Mouse (Mus musculus) common myeloid progenitor, adult 5-6 weeks (primary cell): ENCODE results near the gene Cdipt. TPM values are rescaled to one million over a fixed set of nuclear protein-coding genes. Genes with fewer than 3 reads are reported as not detected.

Source experiments
- ATAC-seq: replicated peaks from 2 replicates; pipeline ENCODE4 v1.8.0; 2016; ENCODE audit warnings: low read depth, mild to moderate bottlenecking, moderate TSS enrichment, inconsistent platforms; ENCODE audit not compliant: poor library complexity, severe bottlenecking
- total RNA-seq: library from RNA; stranded (forward); fragments of 200-1000, 187-1606 nt; gene quantifications from 2 replicates; pipeline ENCODE4 v1.2.3, GENCODE M21; 2017

The Cdipt gene
- 33.7 and 60.5 TPM in 2 replicates for total RNA-seq

- ATAC-seq: no peak
Observed at GRCm38 (mm10) chr7:126975893-126975949, at the start of gene Cdipt. Cdipt (plus strand) TSS chr7:126975914.

- ATAC-seq: peak; percentile 24; the same call in 1 of the 2 replicates
Observed at GRCm38 (mm10) chr7:126926299-126926698, 49.4 kb upstream of the Cdipt start.

DNA sequence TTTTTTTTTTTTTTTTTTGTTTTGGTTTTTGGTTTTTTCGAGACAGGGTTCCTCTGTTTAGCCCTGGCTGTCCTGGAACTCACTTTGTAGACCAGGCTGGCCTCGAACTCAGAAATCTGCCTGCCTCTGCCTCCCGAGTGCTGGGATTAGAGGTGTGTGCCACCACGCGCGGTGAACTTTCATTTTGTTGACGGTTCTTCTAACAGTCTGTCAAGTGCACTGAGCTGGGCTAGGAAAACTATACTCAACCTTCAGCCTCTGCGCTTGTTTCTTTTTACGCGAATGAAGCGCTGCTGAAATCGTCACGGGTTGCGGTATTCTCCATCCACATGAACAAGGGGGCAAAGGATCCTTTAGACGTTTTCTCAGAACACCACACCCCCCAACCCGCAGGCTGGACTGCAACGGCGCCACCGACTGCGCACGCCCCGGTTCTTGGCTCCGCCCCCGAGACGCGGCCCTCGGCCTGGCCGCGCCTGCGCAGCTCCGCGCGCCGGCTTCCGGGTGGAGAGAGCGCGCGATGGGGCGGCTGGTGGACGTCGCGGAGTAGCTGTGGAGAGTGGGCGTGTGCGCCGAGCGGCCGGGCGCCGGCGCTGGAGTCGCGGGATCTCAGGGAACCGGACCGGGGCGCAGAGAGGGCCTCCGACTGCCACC lies 47.2 kb upstream of the Cdipt start, which contains the start of gene Kctd13:
Gene Kctd13 (plus strand): TSS at position 496 of the 654 bp plus-strand sequence.
- peak; percentile 85 for ATAC-seq

DNA sequence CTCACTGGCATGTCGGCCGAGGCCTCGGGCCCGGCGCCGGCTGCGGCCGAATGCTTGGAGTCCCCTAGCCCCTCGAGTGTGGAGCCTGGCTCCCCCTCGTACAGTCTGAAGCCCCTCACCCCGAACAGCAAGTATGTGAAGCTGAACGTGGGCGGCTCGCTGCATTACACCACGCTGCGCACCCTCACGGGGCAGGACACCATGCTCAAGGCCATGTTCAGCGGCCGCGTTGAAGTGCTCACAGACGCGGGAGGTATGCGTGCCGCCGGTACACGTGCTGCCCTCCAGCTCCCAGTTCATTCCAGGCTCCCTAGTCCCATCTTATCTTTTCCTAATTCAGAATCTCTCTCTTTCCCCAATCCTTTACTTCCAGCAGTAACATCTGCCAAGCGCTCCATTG lies 46.7 kb upstream of the Cdipt start:
- peak; percentile 10; the same call in 1 of the 2 replicates for ATAC-seq

DNA sequence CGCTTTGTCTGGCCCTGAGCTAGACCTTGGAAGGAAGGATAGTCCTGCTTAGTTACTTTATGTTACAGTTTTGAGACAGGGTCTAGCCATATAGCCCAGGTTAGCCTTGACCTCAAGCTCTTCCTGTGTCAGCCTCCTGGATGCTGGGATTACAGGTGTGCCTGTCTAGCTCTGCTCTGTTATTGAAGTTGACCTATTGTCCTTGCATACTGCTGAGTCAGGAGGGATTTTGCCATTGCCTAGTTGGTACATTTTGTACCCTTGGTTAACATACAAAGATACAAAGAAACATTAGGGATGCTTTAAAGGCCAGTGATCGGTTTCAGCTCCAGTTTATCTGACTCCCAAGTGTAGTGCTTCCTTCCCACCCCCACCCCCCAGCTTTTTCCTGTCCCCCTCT lies 43.1 kb upstream of the Cdipt start:
- no peak for ATAC-seq

DNA sequence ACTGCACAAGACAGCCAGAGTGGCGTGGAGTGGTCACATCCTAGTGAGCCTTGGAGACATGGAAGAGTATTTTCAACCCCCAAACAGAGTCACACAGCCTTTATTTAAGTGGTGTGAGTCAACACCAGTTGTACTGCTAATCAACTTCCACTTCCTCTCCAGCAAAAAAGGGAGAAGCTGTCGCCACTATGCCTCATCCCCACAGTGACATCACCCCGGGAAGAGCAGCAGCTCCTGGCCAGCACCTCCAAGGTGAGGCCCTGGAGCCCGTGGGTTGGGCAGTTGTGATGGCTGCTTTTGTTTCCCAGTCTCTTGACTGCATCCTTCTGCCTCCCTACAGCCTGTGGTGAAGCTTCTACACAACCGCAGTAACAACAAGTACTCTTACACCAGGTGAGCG lies 34.5 kb upstream of the Cdipt start:
- no peak for ATAC-seq

DNA sequence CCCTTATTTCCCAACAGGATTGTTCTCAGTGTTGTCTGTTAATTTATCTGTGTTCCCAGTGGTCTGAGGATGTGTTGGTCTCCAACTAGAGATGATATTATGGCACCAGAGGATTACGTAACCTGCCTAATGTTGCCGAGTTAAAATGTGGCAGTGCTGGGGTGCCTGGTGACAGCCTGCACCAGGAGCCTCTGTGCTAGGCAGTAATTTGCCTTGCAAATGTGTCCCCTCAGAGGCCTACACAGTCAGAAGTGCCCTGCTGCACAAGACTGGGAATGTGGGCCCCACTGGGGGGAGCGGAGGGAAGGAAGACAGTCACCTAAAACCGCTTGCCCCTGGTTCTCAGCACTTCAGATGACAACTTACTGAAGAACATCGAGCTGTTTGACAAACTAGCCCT lies 33.9 kb upstream of the Cdipt start:
- ATAC-seq: no peak

- peak; percentile 46; the same call in 1 of the 2 replicates for ATAC-seq
Observed at GRCm38 (mm10) chr7:126946530-126946929, 29.2 kb upstream of the Cdipt start.

DNA sequence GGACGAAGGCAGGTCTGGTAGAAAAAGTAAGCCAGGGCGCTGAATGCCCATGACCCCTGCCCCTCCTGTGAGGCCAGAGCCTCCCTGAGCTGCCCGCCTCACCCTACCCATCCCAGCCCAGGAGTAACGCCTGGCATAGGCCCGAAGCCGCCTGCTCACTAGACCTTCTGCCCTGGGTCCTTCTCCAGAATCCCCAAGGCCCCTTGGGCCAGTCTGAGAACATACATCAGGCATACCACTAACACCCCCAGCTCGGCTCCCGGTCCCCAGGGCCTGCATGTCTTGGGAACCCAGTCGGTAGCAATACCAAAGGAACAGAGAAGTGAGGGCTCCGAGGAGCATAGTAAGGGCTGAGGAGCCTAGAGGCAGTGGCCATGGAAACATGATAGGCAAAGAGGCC lies 27.1 kb upstream of the Cdipt start:
- ATAC-seq: no peak

DNA sequence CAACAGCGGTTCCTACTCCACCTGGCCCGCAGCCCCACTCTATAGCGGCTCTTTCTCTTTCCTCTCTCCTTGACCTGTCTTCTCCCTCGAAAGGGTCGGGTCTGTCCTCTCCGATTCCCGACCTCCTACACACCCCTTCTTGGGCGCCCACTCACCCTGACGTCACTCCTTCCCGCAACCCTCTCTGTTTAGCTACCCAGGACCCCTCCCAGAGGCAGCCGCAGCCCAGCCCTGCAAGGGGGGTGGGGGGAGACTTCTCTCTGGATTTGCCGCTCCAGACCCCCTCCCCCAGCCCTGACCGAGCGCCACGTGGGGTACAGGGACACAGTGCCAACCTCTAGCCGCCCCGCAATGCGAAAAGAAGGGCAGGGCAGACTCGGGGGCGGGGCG lies 26.3 kb upstream of the Cdipt start, which contains the start of gene Asphd1:
Gene Asphd1 (minus strand): TSS at position 180 of the 390 bp plus-strand sequence.
- ATAC-seq: no peak

DNA sequence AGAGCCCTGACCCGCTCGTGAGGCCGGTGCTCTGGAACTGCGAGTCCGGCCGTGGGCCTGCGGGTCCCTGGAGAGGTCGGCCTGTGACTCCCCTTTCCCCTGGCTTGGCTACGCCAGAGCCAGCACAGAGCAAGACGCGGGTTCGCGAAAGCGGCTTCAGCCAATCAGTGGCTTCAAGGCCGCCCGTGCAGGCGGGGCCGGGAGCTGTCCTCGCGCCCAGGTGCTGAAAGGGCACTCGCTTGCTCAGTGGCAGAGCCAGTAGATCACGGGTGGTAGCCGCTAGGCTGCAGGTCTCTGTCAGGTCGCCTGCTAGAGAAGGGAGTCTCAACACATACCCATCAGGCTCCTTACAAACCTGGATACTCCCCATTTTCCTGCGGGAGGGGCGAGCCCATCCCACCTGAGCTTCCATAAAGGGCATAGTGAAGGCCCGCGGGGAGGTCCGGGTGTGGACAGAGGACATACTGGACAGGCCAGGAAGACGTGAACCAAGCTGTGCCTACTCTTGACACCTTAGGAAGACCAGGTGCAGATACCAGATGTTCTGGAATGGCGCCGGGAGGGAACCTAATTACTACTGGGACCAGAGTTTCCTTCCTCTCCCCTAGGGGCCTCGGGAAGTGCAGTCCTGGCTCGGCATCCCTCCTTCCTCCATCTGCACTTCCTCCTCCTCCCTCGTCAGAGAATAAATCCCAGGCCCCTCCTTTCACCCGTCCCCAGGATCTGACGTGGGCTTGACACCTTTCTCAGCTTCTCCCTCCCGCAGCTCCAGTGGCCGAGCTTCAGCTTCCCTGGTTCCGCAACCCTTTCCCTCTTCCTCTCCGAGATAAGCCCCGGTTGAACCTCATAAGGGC lies 25.7 kb upstream of the Cdipt start, which contains the start of gene Sez6l2:
Gene Sez6l2 (plus strand): TSS at position 771 of the 854 bp plus-strand sequence.
- peak; percentile 87 for ATAC-seq

- no peak for ATAC-seq
Observed at GRCm38 (mm10) chr7:126950647-126951615, 24.8 kb upstream of the Cdipt start.

GRCm38 (mm10) chr7:126951741-126952140 lies 24.0 kb upstream of the Cdipt start:
- no peak for ATAC-seq

- ATAC-seq: no peak
Observed at GRCm38 (mm10) chr7:126952646-126953045, 23.1 kb upstream of the Cdipt start.

GRCm38 (mm10) chr7:126955125-126955524 lies 20.6 kb upstream of the Cdipt start:
- no peak for ATAC-seq

DNA sequence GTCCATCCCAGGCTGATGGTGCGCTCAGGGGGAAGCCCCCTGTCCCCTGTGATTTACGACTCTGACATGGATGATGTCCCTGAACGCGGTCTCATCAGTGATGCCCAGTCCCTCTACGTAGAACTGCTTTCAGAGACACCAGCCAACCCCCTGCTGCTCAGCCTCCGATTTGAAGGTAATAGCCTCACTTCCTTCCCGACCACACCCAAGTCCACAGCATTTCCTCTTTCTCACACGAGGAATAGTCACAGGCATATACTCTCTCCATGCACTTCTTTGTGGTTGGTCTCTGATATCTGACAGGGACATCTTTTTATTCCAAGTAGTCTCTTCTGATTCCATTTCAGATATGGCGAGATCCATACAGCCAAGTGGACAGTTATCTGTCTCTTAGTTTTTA lies 15.9 kb upstream of the Cdipt start:
- peak; percentile 36; the same call in 1 of the 2 replicates for ATAC-seq

- ATAC-seq: no peak
Observed at GRCm38 (mm10) chr7:126961095-126961494, 14.6 kb upstream of the Cdipt start.

DNA sequence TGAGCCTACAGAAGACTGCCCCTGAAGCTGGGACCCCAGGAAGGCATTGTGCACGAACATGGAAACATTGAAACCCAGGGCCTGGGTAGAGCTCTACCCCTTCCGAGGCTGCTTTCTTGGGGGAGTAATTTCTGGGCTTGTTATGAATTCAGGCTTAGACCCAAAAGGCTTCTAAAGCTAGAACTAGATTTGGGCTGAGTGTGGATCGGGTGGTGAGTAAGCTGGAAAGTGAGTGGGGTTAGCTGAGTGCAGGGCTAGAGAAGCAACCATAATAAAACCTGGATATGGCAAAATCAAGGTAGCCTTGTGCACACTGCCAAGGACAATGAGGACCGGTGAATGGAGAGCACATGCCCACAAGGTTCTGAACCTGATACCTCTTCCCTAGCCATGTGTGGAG lies 13.7 kb upstream of the Cdipt start:
- ATAC-seq: no peak

DNA sequence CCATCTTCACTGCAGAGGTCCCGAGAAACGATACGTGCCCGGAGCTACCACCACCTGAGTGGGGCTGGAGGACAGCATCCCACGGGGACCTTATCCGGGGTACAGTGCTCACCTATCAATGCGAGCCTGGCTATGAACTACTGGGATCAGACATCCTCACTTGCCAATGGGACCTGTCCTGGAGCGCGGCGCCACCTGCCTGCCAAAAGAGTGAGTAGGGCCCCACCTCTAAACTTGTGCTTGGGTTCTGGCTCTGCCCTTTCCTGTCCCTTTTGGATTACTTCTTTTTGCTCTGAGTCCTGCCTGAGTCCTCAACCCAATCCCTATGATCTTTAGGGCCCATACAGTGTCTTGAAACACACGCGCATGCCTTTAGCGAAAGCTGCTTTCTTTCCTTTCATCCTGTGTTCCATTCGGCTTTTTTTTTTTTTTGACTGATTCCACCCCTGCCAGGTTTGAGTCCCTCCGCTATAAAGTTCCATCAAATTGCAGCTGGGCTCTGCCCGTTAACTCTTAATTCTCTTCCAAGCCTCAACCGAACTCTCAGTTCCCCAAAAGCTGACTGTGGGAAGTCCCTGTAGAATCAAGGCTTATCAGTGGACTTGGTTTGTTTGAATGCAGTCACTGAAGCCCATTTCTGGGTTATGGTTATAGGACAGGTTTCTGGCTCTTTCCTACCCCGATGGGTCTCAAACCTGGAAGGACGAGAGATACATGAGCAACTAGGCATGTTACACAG lies 12.0 kb upstream of the Cdipt start:
- ATAC-seq: peak; percentile 40; the same call in 1 of the 2 replicates

DNA sequence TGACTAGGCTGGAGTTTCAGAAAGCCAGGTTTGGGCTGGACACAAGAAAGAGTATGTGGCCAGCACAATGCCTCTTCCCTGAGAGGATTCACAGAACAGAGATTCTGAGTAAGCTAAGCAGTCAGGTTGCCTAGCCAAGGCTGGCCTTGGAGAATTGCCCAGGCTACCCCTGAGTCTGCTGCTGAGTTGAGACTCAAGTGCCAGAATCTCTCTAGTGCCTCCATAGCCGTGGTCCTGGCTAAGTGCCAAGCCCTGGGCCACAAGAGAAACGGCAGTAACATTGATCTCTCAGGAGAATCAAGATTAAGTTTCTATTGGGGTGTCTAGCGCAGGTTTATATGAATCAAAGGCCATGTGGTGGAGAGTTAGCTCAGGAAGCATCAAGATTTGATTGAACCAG lies 10.1 kb upstream of the Cdipt start:
- ATAC-seq: no peak
